Mouse (Mus musculus) CH12.LX (cell line): ENCODE data around the gene Hoxa7.

Experiments
- CTCF ChIP-seq, 2 experiments: IDR thresholded peaks in 1 of 2; conservative IDR thresholded peaks in 1 of 2; 2 replicates each; pipeline ENCODE4 v1.5.1; 2011 to 2012; ENCODE audit warnings: low read depth in 2 of 2, low read length in 2 of 2, improper control_type of control experiment in 1 of 2, inconsistent platforms in 1 of 2, mild to moderate bottlenecking in 1 of 2, moderate library complexity in 1 of 2
- NELFE ChIP-seq: IDR thresholded peaks from 2 replicates; pipeline ENCODE4 v1.6.1; 2011; ENCODE audit warnings: low read depth, low read length, improper control_type of control experiment
- ZC3H11A ChIP-seq: IDR thresholded peaks from 2 replicates; pipeline ENCODE4 v1.6.1; 2012; ENCODE audit warnings: low read depth, mild to moderate bottlenecking, inconsistent platforms, low read length, improper control_type of control experiment

DNA sequence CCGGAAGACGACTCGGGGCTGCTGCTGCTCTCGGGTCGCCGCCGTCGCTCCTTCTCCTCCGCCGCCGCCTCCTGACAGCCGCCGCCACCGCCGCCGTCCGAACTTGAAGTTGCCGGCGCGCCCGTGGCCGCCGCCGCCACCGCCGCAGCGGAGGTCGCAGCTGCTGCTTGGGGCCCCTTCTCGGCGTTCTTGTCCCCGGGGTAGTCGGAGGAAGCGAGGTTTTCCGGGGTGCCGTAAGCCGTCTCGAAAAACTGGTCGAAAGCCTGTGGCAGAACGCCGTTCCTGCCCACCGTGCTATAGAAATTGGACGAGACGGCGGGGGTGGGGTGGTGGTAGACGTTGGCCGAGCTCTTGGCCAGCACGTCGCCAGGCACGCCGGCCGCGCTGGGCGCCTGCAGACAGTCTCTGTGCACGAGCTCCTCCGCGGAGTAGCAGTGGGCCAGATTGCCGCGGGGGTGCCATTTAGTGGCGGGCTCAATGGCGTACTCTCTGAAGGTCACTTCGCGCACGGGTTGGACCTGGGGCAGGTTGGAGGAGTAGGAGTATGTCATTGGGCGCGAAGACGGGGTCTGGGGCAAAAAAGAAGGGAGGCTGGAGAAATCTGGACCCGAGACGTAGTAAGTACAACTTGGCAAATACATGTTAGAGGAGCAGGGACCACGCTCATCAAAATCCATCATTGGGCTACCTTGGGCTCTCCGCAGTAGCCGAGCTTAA, 23.5 kb upstream of the Hoxa7 start:
- TF ChIP-seq CTCF (conservative IDR thresholded peaks at IDR 0.05 in 1 of 2, IDR thresholded peaks at IDR 0.05 in 1 of 2; ENCODE audit: low read depth in 2 of 2, low read length in 2 of 2) = no peak
- no peak for TF ChIP-seq ZC3H11A
- no peak for TF ChIP-seq NELFE
